Mouse (Mus musculus) brain, adult 10 weeks (tissue): ENCODE data around the gene Gm10424. TPM values are rescaled to one million over a fixed set of nuclear protein-coding genes. Genes with fewer than 3 reads are reported as not detected.

ENCODE experiments used
- polyA plus RNA-seq: library from polyadenylated mRNA; stranded (reverse); fragments of 350-450 nt; fragmentation: Illumina TruSeq; extraction: RNeasy Lipid Tissue Mini Kit (QIAGEN cat#74804); gene quantifications from one replicate; pipeline ENCODE4 v1.2.3, GENCODE M21; 2015; ENCODE audit warnings: low read depth, low replicate concordance

The Gm10424 gene
- not detected for polyA plus RNA-seq

DNA sequence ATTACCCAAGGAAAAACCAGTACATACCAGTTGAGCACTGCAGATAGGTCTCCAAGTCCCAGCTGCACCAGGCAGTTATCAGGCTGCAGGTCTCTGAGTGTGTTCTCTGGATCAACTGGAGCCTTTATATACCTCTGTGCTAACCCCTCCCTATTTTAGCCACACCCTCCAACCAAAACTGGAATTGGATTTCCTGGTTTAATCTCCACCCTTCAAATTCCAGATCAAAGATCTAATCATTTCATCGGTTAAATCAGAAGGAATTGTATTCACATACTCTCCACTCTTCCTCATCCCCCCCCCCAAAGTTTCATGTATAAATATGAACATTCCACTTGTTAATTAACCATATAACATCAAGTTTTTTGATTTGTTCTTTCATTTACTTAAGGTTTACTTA, at the start of gene Gm10424:
Gene Gm10424, minus strand, starts transcription at position 101 of the 400 bp plus-strand sequence.

DNA sequence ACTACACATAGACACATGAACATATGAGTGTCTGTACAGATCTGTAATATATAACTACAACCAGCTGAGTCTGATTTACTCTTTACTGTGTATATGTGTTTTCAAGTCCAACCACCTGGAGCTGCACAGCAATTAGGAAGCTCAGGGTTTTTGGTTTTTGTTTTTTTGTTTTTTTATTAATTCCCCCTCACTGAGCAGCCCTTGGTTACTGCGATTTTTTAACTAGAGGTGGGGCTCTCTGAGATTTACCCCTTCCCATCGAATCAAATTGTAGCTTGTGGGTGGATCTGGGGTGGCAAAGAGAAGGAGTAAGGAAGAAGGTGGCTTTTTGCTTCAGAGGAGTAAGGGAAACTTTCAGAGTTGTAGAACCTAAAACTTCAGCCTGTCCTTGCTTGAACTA, 33.0 kb upstream of the Gm10424 start, which contains the start of gene Gm3259:
Gene Gm3259, plus strand, starts transcription at position 301 of the 400 bp plus-strand sequence.

Other genes starting within 250 kb of the Gm10424 start
- gene Gm7942, start 165.8 kb downstream of the Gm10424 start, polyA plus RNA-seq = not detected
- not detected for gene Gm16513, start 90.1 kb downstream of the Gm10424 start, polyA plus RNA-seq
- not detected for gene Gm3259, start 33.1 kb upstream of the Gm10424 start, polyA plus RNA-seq
- gene D5Ertd577e, start 184.0 kb upstream of the Gm10424 start, polyA plus RNA-seq = not detected
- not detected for gene Gm3286, start 238.0 kb upstream of the Gm10424 start, polyA plus RNA-seq